Mouse (Mus musculus) MEL (cell line): ENCODE data around the gene Nfx1. TPM values are rescaled to one million over a fixed set of nuclear protein-coding genes. Genes with fewer than 3 reads are reported as not detected.

Source experiments
- DNase-seq: peaks from one replicate; pipeline ENCODE4 v3.0.0; 2011; ENCODE audit warnings: low read depth, low spot score
- H3K27ac ChIP-seq: 2 replicates; pipeline ENCODE4 v1.5.1; 2012; ENCODE audit warnings: low read depth, mild to moderate bottlenecking, control low read depth, low read length, moderate library complexity; ENCODE audit not compliant: control insufficient read depth
- H3K27me3 ChIP-seq, 2 experiments: fragments of 150-350 bp in 1 of 2; sonication (generic) in 1 of 2; 2 replicates each; pipeline ENCODE4 v1.6.1; 2012; ENCODE audit warnings: low read length in 2 of 2, mild to moderate bottlenecking in 2 of 2, improper control_type of control experiment in 1 of 2, moderate library complexity in 1 of 2; ENCODE audit not compliant: insufficient read depth in 2 of 2, control insufficient read depth in 1 of 2
- H3K36me3 ChIP-seq, 2 experiments: 2 replicates each; pipeline ENCODE4 v1.6.1; 2012 to 2014; ENCODE audit warnings: low read length in 2 of 2, improper control_type of control experiment in 1 of 2, inconsistent platforms in 1 of 2, mild to moderate bottlenecking in 1 of 2; ENCODE audit not compliant: insufficient read depth in 2 of 2, control insufficient read depth in 1 of 2
- H3K4me1 ChIP-seq, 2 experiments: fragments of 150-350 bp in 1 of 2; sonication (generic) in 1 of 2; 2 replicates each; pipeline ENCODE4 v1.6.1; 2012; ENCODE audit warnings: low read length in 2 of 2, improper control_type of control experiment in 1 of 2, mild to moderate bottlenecking in 1 of 2; ENCODE audit not compliant: insufficient read depth in 2 of 2, control insufficient read depth in 1 of 2
- H3K4me3 ChIP-seq, 2 experiments: fragments of 150-350 bp in 1 of 2; sonication (generic) in 1 of 2; 2 replicates each; pipeline ENCODE4 v1.5.1; 2012; ENCODE audit warnings: low read depth in 2 of 2, low read length in 2 of 2, mild to moderate bottlenecking in 2 of 2, moderate library complexity in 2 of 2, control low read depth in 1 of 2, improper control_type of control experiment in 1 of 2; ENCODE audit not compliant: control insufficient read depth in 1 of 2, insufficient read depth in 1 of 2
- H3K79me2 ChIP-seq: 2 replicates; pipeline ENCODE4 v1.6.1; 2012; ENCODE audit warnings: mild to moderate bottlenecking, low read length, moderate library complexity; ENCODE audit not compliant: control insufficient read depth, poor library complexity, insufficient read depth
- H3K9ac ChIP-seq: 2 replicates; pipeline ENCODE4 v1.6.1; 2012; ENCODE audit warnings: low read depth, mild to moderate bottlenecking, control low read depth, low read length, moderate library complexity; ENCODE audit not compliant: control insufficient read depth, poor library complexity, severe bottlenecking
- H3K9me3 ChIP-seq: fragments of 150-350 bp; sonication (generic); replicated peaks from 2 replicates; pipeline ENCODE4 v1.6.1; 2012; ENCODE audit warnings: mild to moderate bottlenecking, low read length, improper control_type of control experiment, moderate library complexity; ENCODE audit not compliant: insufficient read depth
- CHD1 ChIP-seq: IDR thresholded peaks from 2 replicates; pipeline ENCODE4 v1.6.1; 2012; ENCODE audit warnings: low read depth, mild to moderate bottlenecking, inconsistent platforms, low read length, improper control_type of control experiment
- CHD2 ChIP-seq: IDR thresholded peaks from 2 replicates; pipeline ENCODE4 v1.6.1; 2011; ENCODE audit warnings: low read length, improper control_type of control experiment
- E2F4 ChIP-seq: IDR thresholded peaks from 2 replicates; pipeline ENCODE4 v1.6.1; 2011; ENCODE audit warnings: low read depth, low read length, improper control_type of control experiment, borderline replicate concordance
- ELF1 ChIP-seq: IDR thresholded peaks from 2 replicates; pipeline ENCODE4 v1.6.1; 2014; ENCODE audit warnings: low read depth, mild to moderate bottlenecking, inconsistent platforms, low read length, improper control_type of control experiment, moderate library complexity
- JUND ChIP-seq: IDR thresholded peaks from 2 replicates; pipeline ENCODE4 v1.6.1; 2011; ENCODE audit warnings: low read depth, mild to moderate bottlenecking, improper control_type of control experiment, low read length
- KAT2A ChIP-seq: conservative IDR thresholded peaks from 2 replicates; pipeline ENCODE4 v1.6.1; 2012; ENCODE audit warnings: low read depth, low read length, improper control_type of control experiment, inconsistent platforms
- MAZ ChIP-seq: IDR thresholded peaks from 2 replicates; pipeline ENCODE4 v1.6.1; 2012; ENCODE audit warnings: low read depth, mild to moderate bottlenecking, inconsistent platforms, low read length, improper control_type of control experiment
- MXI1 ChIP-seq: IDR thresholded peaks from 2 replicates; pipeline ENCODE4 v1.6.1; 2011; ENCODE audit warnings: mild to moderate bottlenecking, low read depth, low read length, improper control_type of control experiment
- MYB ChIP-seq: IDR thresholded peaks from 2 replicates; pipeline ENCODE4 v1.6.1; 2011; ENCODE audit warnings: mild to moderate bottlenecking, low read depth, low read length, improper control_type of control experiment
- NELFE ChIP-seq: IDR thresholded peaks from 2 replicates; pipeline ENCODE4 v1.6.1; 2011; ENCODE audit warnings: low read depth, low read length, improper control_type of control experiment
- RAD21 ChIP-seq: IDR thresholded peaks from 2 replicates; pipeline ENCODE4 v1.6.1; 2011; ENCODE audit warnings: mild to moderate bottlenecking, low read depth, low read length, improper control_type of control experiment
- SMC3 ChIP-seq: IDR thresholded peaks from 2 replicates; pipeline ENCODE4 v1.6.1; 2011; ENCODE audit warnings: low read depth, low read length, improper control_type of control experiment
- TBP ChIP-seq: IDR thresholded peaks from 2 replicates; pipeline ENCODE4 v1.8.0; 2011; ENCODE audit warnings: low read depth, low read length, improper control_type of control experiment
- TCF12 ChIP-seq: IDR thresholded peaks from 2 replicates; pipeline ENCODE4 v1.6.1; 2014; ENCODE audit warnings: low read depth, mild to moderate bottlenecking, inconsistent platforms, low read length, improper control_type of control experiment, moderate library complexity
- USF1 ChIP-seq: IDR thresholded peaks from 2 replicates; pipeline ENCODE4 v1.6.1; 2014; ENCODE audit warnings: low read depth, mild to moderate bottlenecking, inconsistent platforms, low read length, improper control_type of control experiment, moderate library complexity
- ZC3H11A ChIP-seq: IDR thresholded peaks from 2 replicates; pipeline ENCODE4 v1.6.1; 2012; ENCODE audit warnings: low read depth, mild to moderate bottlenecking, inconsistent platforms, low read length, improper control_type of control experiment
- ZNF384 ChIP-seq: IDR thresholded peaks from 2 replicates; pipeline ENCODE4 v1.6.1; 2012; ENCODE audit warnings: low read depth, mild to moderate bottlenecking, inconsistent platforms, low read length, improper control_type of control experiment
- polyA plus RNA-seq, 2 experiments: library from polyadenylated mRNA; stranded (reverse) in 1 of 2; unstranded in 1 of 2; fragments of >175 nt in 1 of 2; fragments of >200 nt in 1 of 2; gene quantifications; 2 replicates each; pipeline versions ENCODE4 v1.2.1 to v1.2.4; 2012; ENCODE audit warnings: low replicate concordance in 2 of 2, low read depth in 1 of 2; ENCODE audit not compliant: insufficient read length in 2 of 2, insufficient read depth in 1 of 2, missing spikeins in 1 of 2
- total RNA-seq: library from RNA; depleted of rRNA; stranded (reverse); fragments of 300-350 nt; gene quantifications from 2 replicates; pipeline ENCODE4 v1.2.3, GENCODE M21; 2012

Nfx1 gene
- total and polyA plus RNA-seq, 3 experiments: 54.9 to 72.6 TPM; not detected in 1

GRCm38 (mm10) chr4:40970842-40971701 is at the start of gene Nfx1 (continued):
- TF ChIP-seq USF1 (peak; percentile 99), CHD1 (no peak), RAD21 (no peak), NELFE (peak; percentile 94), ZNF384 (no peak)

GRCm38 (mm10) chr4:40921288-40921687 is 49.4 kb upstream of the Nfx1 start:
- no peak overlapping the region for H3K27ac ChIP-seq
- no peak overlapping the region for H3K9ac ChIP-seq
- DNase-seq: no peak
- no peak overlapping the region for H3K4me3 ChIP-seq
- TF ChIP-seq ZC3H11A (no peak), MXI1 (no peak), ELF1 (no peak), MYB (no peak)
- H3K27me3 ChIP-seq: no peaks in the 10 kb centered on the region
- no peaks in the 10 kb centered on the region for H3K79me2 ChIP-seq
- no peaks in the 10 kb centered on the region for H3K9me3 ChIP-seq
- peaks cover 6 to 13% of the 10 kb centered on the region in 2 experiments; a peak in 3 of 4 replicates for H3K4me1 ChIP-seq
- H3K36me3 ChIP-seq: no peaks in the 10 kb centered on the region; a peak in 1 of 4 replicates

- no peaks in the 10 kb centered on the region; a peak in 1 of 4 replicates for H3K36me3 ChIP-seq
- no peak for DNase-seq
- no peak overlapping the region for H3K27ac ChIP-seq
- no peaks in the 10 kb centered on the region for H3K9me3 ChIP-seq
- no peaks in the 10 kb centered on the region for H3K27me3 ChIP-seq
- TF ChIP-seq ELF1 (no peak), CHD2 (no peak), TBP (no peak), RAD21 (no peak), ZC3H11A (no peak), MAZ (no peak), ZNF384 (no peak), KAT2A (no peak), E2F4 (no peak), MXI1 (no peak), JUND (no peak), USF1 (no peak), SMC3 (no peak), TCF12 (no peak)
- TF ChIP-seq, all 39 proteins: peak for 0
- Histone ChIP-seq H3K79me2 (no peaks in the 10 kb centered on the region), H3K4me1 (peaks cover 6 to 13% of the 10 kb centered on the region in 2 experiments; a peak in 3 of 4 replicates), H3K9ac (no peak overlapping the region), H3K4me3 (no peak overlapping the region)
These were observed 47.5 kb upstream of the Nfx1 start for GRCm38 (mm10) chr4:40923087-40923651.
